Mouse (Mus musculus) forebrain, embryonic 13.5 days (tissue): ENCODE data around the gene Tmem102. TPM values are rescaled to one million over a fixed set of nuclear protein-coding genes. Genes with fewer than 3 reads are reported as not detected.
A peak's percentile ranks its signal among the peaks of the same experiment; 100 is the strongest.

Experiments used
- ATAC-seq: fragments of 200-750 bp; cut with Nextera tagmentation; 2 replicates; pipeline ENCODE4 v1.8.0; 2017
- H3K27ac ChIP-seq: fragments of 300-500 bp; sonication (generic); 2 replicates; pipeline ENCODE4 v1.5.1; 2015; ENCODE audit warnings: inconsistent platforms, mild to moderate bottlenecking, moderate library complexity
- H3K27me3 ChIP-seq: fragments of 300-500 bp; sonication (generic); 2 replicates; pipeline ENCODE4 v1.6.1; 2015; ENCODE audit warnings: mild to moderate bottlenecking, inconsistent platforms
- H3K36me3 ChIP-seq: fragments of 300-500 bp; sonication (generic); 2 replicates; pipeline ENCODE4 v1.6.1; 2015; ENCODE audit warnings: mild to moderate bottlenecking, inconsistent platforms; ENCODE audit not compliant: poor library complexity, severe bottlenecking
- H3K4me1 ChIP-seq: fragments of 300-500 bp; sonication (generic); 2 replicates; pipeline ENCODE4 v1.6.1; 2015; ENCODE audit warnings: inconsistent platforms
- H3K4me2 ChIP-seq: fragments of 300-500 bp; sonication (generic); 2 replicates; pipeline ENCODE4 v1.6.1; 2015; ENCODE audit warnings: inconsistent platforms, mild to moderate bottlenecking, moderate library complexity
- H3K4me3 ChIP-seq: fragments of 300-500 bp; sonication (generic); 2 replicates; pipeline ENCODE4 v1.5.1; 2015; ENCODE audit warnings: mild to moderate bottlenecking, inconsistent platforms
- H3K9ac ChIP-seq: fragments of 300-500 bp; sonication (generic); 2 replicates; pipeline ENCODE4 v1.6.1; 2015; ENCODE audit warnings: mild to moderate bottlenecking, inconsistent platforms
- H3K9me3 ChIP-seq: fragments of 300-500 bp; sonication (generic); replicated peaks from 2 replicates; pipeline ENCODE4 v1.6.1; 2016; ENCODE audit warnings: inconsistent platforms
- WGBS: fragments of 180-500 bp; shearing (Covaris S2); methylation state at CpG from one replicate; pipeline ENCODE4 v1.1.7; 2015; 5-methylcytosine and 5-hydroxymethylcytosine counted together
- polyA plus RNA-seq: library from polyadenylated mRNA; unstranded; fragments of >200 nt; fragmentation: Nextera tagmentation; extraction: Ambion mirVana; gene quantifications from 2 replicates; pipeline ENCODE4 v1.2.1, GENCODE M21; 2015

Gene Tmem102
- polyA plus RNA-seq, 1 experiment from 2014 or later = 0.39 TPM

GRCm38 (mm10) chr11:69781828-69782227, 23.6 kb downstream of the Tmem102 start:
- 47% methylated on average over 4 of the region's 4 CpGs for WGBS
- ATAC-seq = no peak
- H3K9ac ChIP-seq = no peak overlapping the region

GRCm38 (mm10) chr11:69778985-69779384, 26.4 kb downstream of the Tmem102 start:
- ATAC-seq = no peak
- H3K27me3 ChIP-seq = 0 out of 2 replicates have a peak, but pooled peaks cover 9% of the 10 kb centered on the region
- H3K4me3 ChIP-seq = no peak overlapping the region
- H3K27ac ChIP-seq = no peak overlapping the region
- WGBS = 50% methylated on average over 7 of the region's 7 CpGs
- peaks cover 15% of the 10 kb centered on the region; the same call in 1 of the 2 replicates for H3K36me3 ChIP-seq
- H3K4me2 ChIP-seq = no peak overlapping the region
- H3K4me1 ChIP-seq = peaks cover 6% of the 10 kb centered on the region
- no peaks in the 10 kb centered on the region for H3K9me3 ChIP-seq
- H3K9ac ChIP-seq = no peak overlapping the region

More at GRCm38 (mm10) chr11:69781828-69782227, 23.6 kb downstream of the Tmem102 start:
- H3K4me2 ChIP-seq = no peak overlapping the region
- H3K36me3 ChIP-seq = 0 out of 2 replicates have a peak, but pooled peaks cover 4% of the 10 kb centered on the region
- H3K27me3 ChIP-seq = 0 out of 2 replicates have a peak, but pooled peaks cover 9% of the 10 kb centered on the region
- H3K27ac ChIP-seq = no peak overlapping the region
- peaks cover 6% of the 10 kb centered on the region for H3K4me1 ChIP-seq
- H3K9me3 ChIP-seq = no peaks in the 10 kb centered on the region
- no peak overlapping the region for H3K4me3 ChIP-seq

GRCm38 (mm10) chr11:69778258-69778982, 27.0 kb downstream of the Tmem102 start:
- peaks cover 6% of the 10 kb centered on the region for H3K4me1 ChIP-seq
- H3K36me3 ChIP-seq = peaks cover 15% of the 10 kb centered on the region; the same call in 1 of the 2 replicates
- H3K27ac ChIP-seq = no peak overlapping the region
- H3K9ac ChIP-seq = no peak overlapping the region
- H3K4me2 ChIP-seq = no peak overlapping the region
- H3K4me3 ChIP-seq = no peak overlapping the region
- 74% methylated on average over 23 of the region's 23 CpGs for WGBS
- H3K27me3 ChIP-seq = 0 out of 2 replicates have a peak, but pooled peaks cover 9% of the 10 kb centered on the region
- ATAC-seq = no peak
- no peaks in the 10 kb centered on the region for H3K9me3 ChIP-seq

- H3K9ac ChIP-seq = no peak overlapping the region
- ATAC-seq = no peak
- WGBS = 70% methylated on average over 26 of the region's 26 CpGs
- no peak overlapping the region for H3K27ac ChIP-seq
- peaks cover 15% of the 10 kb centered on the region; the same call in 1 of the 2 replicates for H3K36me3 ChIP-seq
- H3K4me1 ChIP-seq = peaks cover 6% of the 10 kb centered on the region
- H3K27me3 ChIP-seq = 0 out of 2 replicates have a peak, but pooled peaks cover 9% of the 10 kb centered on the region
- no peak overlapping the region for H3K4me3 ChIP-seq
- H3K9me3 ChIP-seq = no peaks in the 10 kb centered on the region
- H3K4me2 ChIP-seq = no peak overlapping the region
Measured at GRCm38 (mm10) chr11:69777504-69778257, 27.7 kb downstream of the Tmem102 start.

DNA sequence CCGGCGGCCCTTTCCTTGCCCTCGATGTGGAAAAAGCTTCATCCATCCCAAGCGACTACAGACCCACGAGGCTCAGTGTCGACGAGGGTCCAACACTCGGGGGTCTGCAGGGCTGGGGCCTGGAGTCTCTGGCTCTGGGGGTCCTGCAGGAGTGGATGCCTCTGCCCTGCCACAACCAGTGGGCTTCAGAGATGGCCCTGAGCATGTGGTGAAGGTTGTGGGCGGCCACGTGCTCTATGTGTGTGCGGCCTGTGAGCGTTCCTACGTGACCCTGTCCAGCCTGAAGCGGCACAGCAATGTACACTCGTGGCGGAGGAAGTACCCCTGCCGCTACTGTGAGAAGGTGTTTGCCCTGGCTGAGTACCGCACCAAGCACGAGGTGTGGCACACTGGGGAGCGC, 28.9 kb downstream of the Tmem102 start:
- no peak overlapping the region for H3K4me2 ChIP-seq
- no peak for ATAC-seq
- peaks cover 15% of the 10 kb centered on the region; the same call in 1 of the 2 replicates for H3K36me3 ChIP-seq
- H3K9me3 ChIP-seq = no peaks in the 10 kb centered on the region
- H3K4me3 ChIP-seq = no peak overlapping the region
- H3K27ac ChIP-seq = no peak overlapping the region
- H3K9ac ChIP-seq = no peak overlapping the region; the same call in 1 of the 2 replicates
- H3K4me1 ChIP-seq = peaks cover 6% of the 10 kb centered on the region
- 0 out of 2 replicates have a peak, but pooled peaks cover 2% of the 10 kb centered on the region for H3K27me3 ChIP-seq
- WGBS = 88% methylated on average over 20 of the region's 20 CpGs

DNA sequence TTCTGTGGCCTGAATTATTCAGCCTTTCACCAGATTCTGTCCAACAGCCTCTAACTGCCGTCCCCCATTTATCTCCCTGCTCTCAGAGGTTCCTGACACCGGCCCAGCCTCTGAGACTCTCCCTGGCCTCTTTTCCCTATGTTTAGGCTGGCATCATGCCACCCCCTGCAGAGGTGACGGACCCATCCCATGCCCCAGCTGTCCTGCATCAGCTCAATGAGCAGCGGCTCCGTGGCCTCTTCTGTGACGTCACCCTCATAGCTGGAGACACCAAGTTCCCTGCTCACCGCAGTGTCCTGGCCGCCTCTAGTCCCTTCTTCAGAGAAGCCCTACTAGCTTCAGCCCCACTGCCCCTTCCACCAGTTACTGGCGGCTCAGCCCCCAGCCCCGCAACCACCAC, 29.7 kb downstream of the Tmem102 start:
- 76% methylated on average over 10 of the region's 10 CpGs for WGBS
- no peak for ATAC-seq
- Histone ChIP-seq H3K4me2 (no peak overlapping the region), H3K4me3 (no peak overlapping the region), H3K4me1 (peaks cover 6% of the 10 kb centered on the region), H3K9ac (no peak overlapping the region), H3K9me3 (no peaks in the 10 kb centered on the region), H3K27ac (no peak overlapping the region), H3K36me3 (peaks cover 15% of the 10 kb centered on the region; the same call in 1 of the 2 replicates), H3K27me3 (0 out of 2 replicates have a peak, but pooled peaks cover 2% of the 10 kb centered on the region)

DNA sequence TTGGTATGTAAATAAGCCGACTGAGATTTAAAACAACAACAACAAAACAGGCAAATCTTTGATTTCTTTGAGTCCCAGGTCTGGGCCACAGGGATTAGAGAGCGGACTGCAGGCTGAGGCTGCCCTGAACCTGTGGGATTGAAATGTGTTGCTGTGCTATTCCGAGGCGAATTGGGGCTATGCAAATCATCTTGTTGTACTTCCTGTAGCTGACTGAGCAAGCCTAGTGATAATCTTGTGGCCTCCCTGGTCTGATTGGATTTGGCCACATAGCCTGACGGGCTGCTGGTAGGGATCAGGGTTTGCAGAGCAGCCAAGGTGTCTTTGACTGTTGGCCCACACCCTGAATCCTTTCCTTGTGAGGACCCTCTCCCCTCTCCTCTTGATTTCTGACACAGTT, 30.5 kb downstream of the Tmem102 start:
- Histone ChIP-seq H3K4me1 (peaks cover 6% of the 10 kb centered on the region), H3K4me3 (no peak overlapping the region), H3K36me3 (peaks cover 15% of the 10 kb centered on the region; the same call in 1 of the 2 replicates), H3K27ac (no peak overlapping the region), H3K4me2 (no peak overlapping the region), H3K27me3 (0 out of 2 replicates have a peak, but pooled peaks cover 2% of the 10 kb centered on the region), H3K9me3 (no peaks in the 10 kb centered on the region), H3K9ac (no peak overlapping the region)
- WGBS = 56% methylated on average over 5 of the region's 5 CpGs
- ATAC-seq = no peak

GRCm38 (mm10) chr11:69767625-69767909, 37.9 kb downstream of the Tmem102 start:
- Histone ChIP-seq H3K27me3 (no peaks in the 10 kb centered on the region), H3K36me3 (no peaks in the 10 kb centered on the region), H3K4me2 (peak overlapping the region; percentile 79), H3K4me3 (0 out of 2 replicates have a peak overlapping the region, but pooled peaks have one; percentile 0), H3K4me1 (peaks cover 20% of the 10 kb centered on the region), H3K9me3 (no peaks in the 10 kb centered on the region), H3K9ac (peak overlapping the region; percentile 96; the same call in 1 of the 2 replicates), H3K27ac (no peak overlapping the region)
- WGBS = 68% methylated on average over 4 of the region's 4 CpGs
- no peak for ATAC-seq

DNA sequence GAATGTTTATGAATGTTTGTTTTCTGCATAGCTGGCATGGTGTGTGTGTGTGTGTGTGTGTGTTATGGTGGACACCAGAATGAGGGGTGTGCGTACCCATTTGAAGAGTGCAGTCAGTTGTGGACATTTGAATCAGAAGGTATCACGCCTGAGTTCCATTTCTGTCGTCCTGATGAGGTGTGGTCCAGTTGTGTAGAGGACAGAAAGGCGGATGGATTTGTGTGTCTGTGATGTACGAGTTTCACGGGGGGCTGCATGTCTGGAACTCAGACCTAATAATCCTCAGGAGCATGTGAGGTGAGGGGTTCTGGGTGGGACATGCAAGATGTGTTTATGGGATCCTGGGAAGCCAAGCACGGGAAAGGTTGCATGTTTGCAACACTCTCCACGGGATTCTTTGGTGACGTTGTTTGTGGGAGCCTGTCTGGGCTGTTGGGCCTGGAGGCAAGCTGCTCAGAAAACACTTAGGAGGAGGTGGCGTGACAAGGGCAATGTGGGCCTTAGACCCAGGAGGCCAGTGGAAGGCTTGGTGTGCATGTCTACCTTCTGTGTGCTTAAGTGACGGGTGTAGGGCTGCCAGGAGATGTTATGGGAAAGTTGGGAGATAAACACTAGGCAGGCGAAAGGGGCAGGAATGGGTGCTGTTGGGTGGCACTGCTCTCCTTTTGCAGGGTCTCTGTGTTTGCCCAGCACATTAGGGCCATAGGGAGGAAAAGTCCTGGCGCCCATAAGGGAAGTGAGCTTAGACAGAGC, 38.4 kb downstream of the Tmem102 start:
- WGBS = 76% methylated on average over 13 of the region's 13 CpGs
- H3K9me3 ChIP-seq = no peaks in the 10 kb centered on the region
- peak overlapping the region; percentile 79 for H3K4me2 ChIP-seq
- H3K9ac ChIP-seq = peak overlapping the region; percentile 96
- no peaks in the 10 kb centered on the region for H3K27me3 ChIP-seq
- peaks cover 20% of the 10 kb centered on the region for H3K4me1 ChIP-seq
- H3K36me3 ChIP-seq = no peaks in the 10 kb centered on the region
- peak overlapping the region; percentile 86 for H3K4me3 ChIP-seq
- peak overlapping the region; percentile 10; the same call in 1 of the 2 replicates for H3K27ac ChIP-seq
- peak; percentile 23; the same call in 1 of the 2 replicates for ATAC-seq

GRCm38 (mm10) chr11:69766126-69766609, 39.3 kb downstream of the Tmem102 start:
- H3K4me2 ChIP-seq = peak overlapping the region; percentile 79
- peak; percentile 85 for ATAC-seq
- peaks cover 20% of the 10 kb centered on the region for H3K4me1 ChIP-seq
- H3K4me3 ChIP-seq = peak overlapping the region; percentile 86
- peak overlapping the region; percentile 96 for H3K9ac ChIP-seq
- H3K27me3 ChIP-seq = no peaks in the 10 kb centered on the region
- H3K27ac ChIP-seq = peak overlapping the region; percentile 65
- under 1% methylated on average over 34 of the region's 37 CpGs for WGBS
- H3K36me3 ChIP-seq = no peaks in the 10 kb centered on the region
- H3K9me3 ChIP-seq = no peaks in the 10 kb centered on the region
